ENCODE assay signal across 9 mouse cellular contexts in the genomic region with DNA sequence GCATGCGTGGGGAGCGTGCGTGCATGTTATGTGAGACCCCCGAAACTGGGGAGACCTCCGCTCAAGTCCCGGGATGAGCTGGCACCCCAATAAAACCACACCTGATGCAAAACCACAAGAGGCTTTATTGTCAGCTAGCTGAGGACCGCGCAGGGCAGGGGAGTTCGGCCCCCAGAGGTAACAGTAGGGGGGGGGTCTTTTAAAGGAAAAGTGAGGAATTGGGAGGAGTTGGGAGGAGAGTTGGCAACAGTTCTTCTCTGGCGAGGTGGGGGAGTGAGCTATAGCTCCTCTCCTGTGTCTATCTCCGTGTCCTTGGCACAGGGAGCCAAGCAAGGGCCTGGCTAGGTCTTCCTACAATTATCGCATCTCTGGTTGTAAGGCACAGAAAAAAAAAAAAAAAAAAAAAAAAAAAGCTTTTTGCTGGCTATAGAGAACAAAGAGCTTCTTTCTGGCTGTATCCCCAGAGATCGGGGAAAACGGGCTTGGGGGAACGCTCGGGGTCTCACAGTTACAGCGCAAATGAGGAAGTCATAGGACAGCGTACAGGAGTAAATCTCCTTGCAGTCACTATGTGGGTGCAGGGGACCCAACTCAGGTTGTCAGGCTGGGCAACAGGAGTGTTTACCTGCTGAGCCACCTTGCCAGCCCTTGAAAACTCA. TPM values are rescaled to one million over a fixed set of nuclear protein-coding genes. Genes with fewer than 3 reads are reported as not detected.
DNase-seq lines count a peak whose midpoint lies in the region; ATAC-seq and TF ChIP-seq lines count a peak whose summit lies in the region.
"Had no signal": no experiment of that assay in that cellular context is flagged by ENCODE, and none has a peak within 500 bp of the region (broad histone marks: within the 10 kb centered on the region; RNA-seq: fewer than 3 reads in every experiment).

No protein-coding gene starts in this region.

- peak overlapping the region; percentile 82 for H3K9ac ChIP-seq in hindbrain, embryonic 15.5 days
- peak overlapping the region; percentile 3; the same call in 1 of the 2 replicates for H3K9ac ChIP-seq in liver, postnatal 0 days (replicated peaks)
- H3K9ac ChIP-seq in stomach, embryonic 15.5 days, result peak overlapping the region; percentile 26; the same call in 1 of the 2 replicates

- ATAC-seq in hindbrain, embryonic 15.5 days (ENCODE audit: low FRiP score, low read depth), result peak; percentile 53
- peak; percentile 21; the same call in 1 of the 2 replicates for ATAC-seq in liver, postnatal 0 days
- ATAC-seq in stomach, embryonic 15.5 days (ENCODE audit: insufficient read depth, low FRiP score, low read depth), result 0 out of 2 replicates have a peak, but pooled peaks have one; percentile 3

- DNase-seq in left cerebral cortex, postnatal 4 days, result peak; percentile 52
- DNase-seq in left cerebral cortex, adult 11 months (ENCODE audit: low spot score), result no peak
- DNase-seq in brain, adult 2 months (ENCODE audit: low read depth, low spot score), result peak; percentile 40
- peak; percentile 37 for DNase-seq in forebrain, embryonic 10.5 days (ENCODE audit: extremely low spot score, low spot score)
- no peak for DNase-seq in liver, postnatal 0 days
- DNase-seq in urinary bladder, postnatal 4 days (ENCODE audit: low spot score in 2 of 2), result no peak

- peaks cover 29% of the 10 kb centered on the region for H3K4me1 ChIP-seq in forebrain, embryonic 10.5 days
- peaks cover 26% of the 10 kb centered on the region for H3K4me1 ChIP-seq in hindbrain, embryonic 15.5 days (replicated peaks)
- H3K4me1 ChIP-seq in liver, postnatal 0 days (ENCODE audit: insufficient read depth), result peaks cover 15% of the 10 kb centered on the region
- no peaks in the 10 kb centered on the region; the same call in 1 of the 2 replicates for H3K4me1 ChIP-seq in stomach, embryonic 15.5 days

- peak overlapping the region; percentile 88 for H3K4me2 ChIP-seq in hindbrain, embryonic 15.5 days
- H3K4me2 ChIP-seq in liver, postnatal 0 days (ENCODE audit: low read depth, low read length), result peak overlapping the region; percentile 98
- H3K4me2 ChIP-seq in stomach, embryonic 15.5 days, result peak overlapping the region; percentile 88

- under 1% methylated on average over 18 of the region's 18 CpGs for WGBS in forebrain, embryonic 10.5 days
- WGBS in hindbrain, embryonic 15.5 days, result under 1% methylated on average over 18 of the region's 18 CpGs
- WGBS in liver, postnatal 0 days (ENCODE audit: insufficient replicate concordance), result 4% methylated on average over 18 of the region's 18 CpGs
- 2% methylated on average over 18 of the region's 18 CpGs for WGBS in stomach, embryonic 15.5 days

- H3K36me3 ChIP-seq in forebrain, embryonic 10.5 days (replicated peaks), result peaks cover 64% of the 10 kb centered on the region
- peaks cover 41% of the 10 kb centered on the region for H3K36me3 ChIP-seq in hindbrain, embryonic 15.5 days
- no peaks in the 10 kb centered on the region for H3K36me3 ChIP-seq in liver, postnatal 0 days (replicated peaks; ENCODE audit: insufficient read depth, low read length)
- peaks cover 25% of the 10 kb centered on the region for H3K36me3 ChIP-seq in stomach, embryonic 15.5 days

- H3K4me3 ChIP-seq in forebrain, embryonic 10.5 days, result peak overlapping the region; percentile 81
- peak overlapping the region; percentile 78 for H3K4me3 ChIP-seq in hindbrain, embryonic 15.5 days
- H3K4me3 ChIP-seq in liver, postnatal 0 days (ENCODE audit: low read depth, low read length), result peak overlapping the region; percentile 79
- H3K4me3 ChIP-seq in stomach, embryonic 15.5 days (replicated peaks), result peak overlapping the region; percentile 73

- H3K9me3 ChIP-seq in forebrain, embryonic 10.5 days, result no peaks in the 10 kb centered on the region; the same call in 1 of the 2 replicates
- H3K9me3 ChIP-seq in hindbrain, embryonic 15.5 days, result no peaks in the 10 kb centered on the region
- H3K9me3 ChIP-seq in liver, postnatal 0 days (ENCODE audit: low read length), result no peaks in the 10 kb centered on the region
- no peaks in the 10 kb centered on the region for H3K9me3 ChIP-seq in stomach, embryonic 15.5 days

- H3K27me3 ChIP-seq in forebrain, embryonic 10.5 days (ENCODE audit: poor library complexity, severe bottlenecking), result no peaks in the 10 kb centered on the region
- no peaks in the 10 kb centered on the region for H3K27me3 ChIP-seq in hindbrain, embryonic 15.5 days
- 0 out of 2 replicates have a peak, but pooled peaks cover 4% of the 10 kb centered on the region for H3K27me3 ChIP-seq in liver, postnatal 0 days (ENCODE audit: insufficient read depth, low read length)
- no peaks in the 10 kb centered on the region for H3K27me3 ChIP-seq in stomach, embryonic 15.5 days (replicated peaks)

- no peak for TF ChIP-seq CTCF in liver, postnatal 0 days (IDR thresholded peaks at IDR 0.05; ENCODE audit: low read depth)

- TF ChIP-seq EP300 in liver, postnatal 0 days (IDR thresholded peaks at IDR 0.05; ENCODE audit: low read depth), result no peak

- intact Hi-C loops in left cerebral cortex, postnatal 4 days (cut with DNase I), result no loop called here

- peak overlapping the region; percentile 94 for H3K27ac ChIP-seq in forebrain, embryonic 10.5 days
- peak overlapping the region; percentile 92 for H3K27ac ChIP-seq in hindbrain, embryonic 15.5 days (replicated peaks)
- H3K27ac ChIP-seq in liver, postnatal 0 days (ENCODE audit: low read depth), result no peak overlapping the region
- H3K27ac ChIP-seq in stomach, embryonic 15.5 days, result peak overlapping the region; percentile 95

RNA-seq across cellular contexts. Expression of a gene that starts 1.1 kb away (rescaled TPM):
- total RNA-seq in left cerebral cortex, postnatal 4 days (2021), result 10 to 100 TPM; 26.4 to 28.8 TPM
- 39.6 and 41.9 TPM in 2 replicates for polyA plus RNA-seq in forebrain, embryonic 10.5 days (2016; fragmentation: Nextera tagmentation; extraction: Ambion mirVana)
- polyA plus RNA-seq in hindbrain, embryonic 15.5 days (2015; fragmentation: Nextera tagmentation; extraction: Ambion mirVana), result 39.5 and 42.3 TPM in 2 replicates
- polyA plus RNA-seq in liver, postnatal 0 days (2015; fragmentation: Nextera tagmentation; extraction: Ambion mirVana), result 1.6 and 1.8 TPM in 2 replicates
- polyA plus RNA-seq in stomach, embryonic 15.5 days (2015; fragmentation: Nextera tagmentation; extraction: Ambion mirVana), result 29.6 and 31.3 TPM in 2 replicates

RNA-seq across cellular contexts. Expression of a gene that starts 16.5 kb away (rescaled TPM):
- 10 to 100 TPM; 12.3 to 13.4 TPM for total RNA-seq in left cerebral cortex, postnatal 4 days (2021)
- polyA plus RNA-seq in forebrain, embryonic 10.5 days (2016; fragmentation: Nextera tagmentation; extraction: Ambion mirVana), result 12.9 and 13.2 TPM in 2 replicates
- 19.5 and 20.3 TPM in 2 replicates for polyA plus RNA-seq in hindbrain, embryonic 15.5 days (2015; fragmentation: Nextera tagmentation; extraction: Ambion mirVana)
- 1.8 and 2.2 TPM in 2 replicates for polyA plus RNA-seq in liver, postnatal 0 days (2015; fragmentation: Nextera tagmentation; extraction: Ambion mirVana)
- 9.3 and 11.1 TPM in 2 replicates for polyA plus RNA-seq in stomach, embryonic 15.5 days (2015; fragmentation: Nextera tagmentation; extraction: Ambion mirVana)

RNA-seq across cellular contexts. Expression of a gene that starts 29.7 kb away (rescaled TPM):
- total RNA-seq in left cerebral cortex, postnatal 4 days (2021), result 1 to 10 TPM; 8.3 TPM
- polyA plus RNA-seq in forebrain, embryonic 10.5 days (2016; fragmentation: Nextera tagmentation; extraction: Ambion mirVana), result 7.1 and 9.6 TPM in 2 replicates
- 6.2 and 8.2 TPM in 2 replicates for polyA plus RNA-seq in hindbrain, embryonic 15.5 days (2015; fragmentation: Nextera tagmentation; extraction: Ambion mirVana)
- polyA plus RNA-seq in liver, postnatal 0 days (2015; fragmentation: Nextera tagmentation; extraction: Ambion mirVana), result 1.1 and 1.2 TPM in 2 replicates
- 7.2 and 7.4 TPM in 2 replicates for polyA plus RNA-seq in stomach, embryonic 15.5 days (2015; fragmentation: Nextera tagmentation; extraction: Ambion mirVana)

RNA-seq across cellular contexts. Expression of a gene that starts 33.8 kb away (rescaled TPM):
- under 1 TPM in 1 of 2 experiments, not detected in 1; 0.46 TPM for total RNA-seq in left cerebral cortex, postnatal 4 days (2021)
- polyA plus RNA-seq in forebrain, embryonic 10.5 days (2016; fragmentation: Nextera tagmentation; extraction: Ambion mirVana), result 0.17 TPM in 1 of 2 replicates, not detected in the other
- 0.23 and 0.38 TPM in 2 replicates for polyA plus RNA-seq in hindbrain, embryonic 15.5 days (2015; fragmentation: Nextera tagmentation; extraction: Ambion mirVana)
- not detected in 2 replicates for polyA plus RNA-seq in liver, postnatal 0 days (2015; fragmentation: Nextera tagmentation; extraction: Ambion mirVana)
- polyA plus RNA-seq in stomach, embryonic 15.5 days (2015; fragmentation: Nextera tagmentation; extraction: Ambion mirVana), result 0.15 TPM in 1 of 2 replicates, not detected in the other
- total RNA-seq: left cerebral cortex, postnatal 25 days had no signal

RNA-seq across cellular contexts. Expression of a gene that starts 45.4 kb away (rescaled TPM):
- 1 to 10 TPM; 6.4 to 7.3 TPM for total RNA-seq in left cerebral cortex, postnatal 4 days (2021)
- 2.2 and 2.7 TPM in 2 replicates for polyA plus RNA-seq in forebrain, embryonic 10.5 days (2016; fragmentation: Nextera tagmentation; extraction: Ambion mirVana)
- 7.0 and 7.5 TPM in 2 replicates for polyA plus RNA-seq in hindbrain, embryonic 15.5 days (2015; fragmentation: Nextera tagmentation; extraction: Ambion mirVana)
- polyA plus RNA-seq in liver, postnatal 0 days (2015; fragmentation: Nextera tagmentation; extraction: Ambion mirVana), result 0.31 and 0.79 TPM in 2 replicates
- 3.5 and 4.3 TPM in 2 replicates for polyA plus RNA-seq in stomach, embryonic 15.5 days (2015; fragmentation: Nextera tagmentation; extraction: Ambion mirVana)

Comparison
In these comparisons a context has a peak if more than half of its experiments do, and no peak if none do; other contexts are left out.
1. DNase-seq: peak in left cerebral cortex, postnatal 4 days (single experiment), brain, adult 2 months (single experiment) and forebrain, embryonic 10.5 days (single experiment); none in left cerebral cortex, adult 11 months (single experiment), liver, postnatal 0 days (single experiment) and urinary bladder, postnatal 4 days (0 of 2).
2. ATAC-seq: peak in every context shown above with its lines; median percentile 53 in hindbrain, embryonic 15.5 days; 21 in liver, postnatal 0 days; 3 in stomach, embryonic 15.5 days.
3. H3K9ac ChIP-seq: peak in every context shown above with its lines; median percentile 82 in hindbrain, embryonic 15.5 days; 26 in stomach, embryonic 15.5 days; 3 in liver, postnatal 0 days.
4. RNA of a gene that starts 1.1 kb away (polyA plus RNA-seq): 39.5 to 42.3 TPM in hindbrain, embryonic 15.5 days, 39.6 to 41.9 TPM in forebrain, embryonic 10.5 days and 29.6 to 31.3 TPM in stomach, embryonic 15.5 days; 1.6 to 1.8 TPM in liver, postnatal 0 days; every median in the first group is over 10 times any median in the second.
5. Peak in every context shown above with its lines, with median percentiles within 50 percentile points of each other: H3K4me3 ChIP-seq and H3K4me2 ChIP-seq.